8 mouse cellular contexts compared by ENCODE assay signal in genomic region chr10:71326789-71327188, GRCm38 (mm10). TPM values are rescaled to one million over a fixed set of nuclear protein-coding genes. Genes with fewer than 3 reads are reported as not detected.
DNase-seq lines count a peak whose midpoint lies in the region; ATAC-seq lines count a peak whose summit lies in the region.

No protein-coding gene starts in this region.

- no peak overlapping the region for H3K9ac ChIP-seq in forebrain, embryonic 13.5 days

- no peaks in the 10 kb centered on the region for H3K27me3 ChIP-seq in forebrain, embryonic 10.5 days (ENCODE audit: poor library complexity, severe bottlenecking)
- H3K27me3 ChIP-seq in forebrain, embryonic 13.5 days = no peaks in the 10 kb centered on the region

- no peak overlapping the region for H3K27ac ChIP-seq in forebrain, embryonic 10.5 days
- H3K27ac ChIP-seq in forebrain, embryonic 13.5 days = no peak overlapping the region

- intact Hi-C loops in heart, postnatal 10 days (cut with DNase I) = loop anchor here (1.0 kb wide), 1 partner anchor 75 kb away; no protein-coding TSS in a partner anchor

- ATAC-seq in forebrain, embryonic 13.5 days = no peak

- H3K9me3 ChIP-seq in forebrain, embryonic 10.5 days = no peaks in the 10 kb centered on the region
- H3K9me3 ChIP-seq in forebrain, embryonic 13.5 days (replicated peaks) = no peaks in the 10 kb centered on the region

- no peak overlapping the region for H3K4me2 ChIP-seq in forebrain, embryonic 13.5 days

- H3K4me3 ChIP-seq in forebrain, embryonic 10.5 days = no peak overlapping the region
- no peak overlapping the region for H3K4me3 ChIP-seq in forebrain, embryonic 13.5 days

- 21% methylated on average over 7 of the region's 7 CpGs for WGBS in forebrain, embryonic 10.5 days
- 15% methylated on average over 7 of the region's 7 CpGs for WGBS in forebrain, embryonic 13.5 days

- peaks cover 35% of the 10 kb centered on the region for H3K36me3 ChIP-seq in forebrain, embryonic 10.5 days (replicated peaks)
- H3K36me3 ChIP-seq in forebrain, embryonic 13.5 days (ENCODE audit: poor library complexity, severe bottlenecking) = peaks cover 25% of the 10 kb centered on the region

- no peaks in the 10 kb centered on the region for H3K4me1 ChIP-seq in forebrain, embryonic 10.5 days
- no peaks in the 10 kb centered on the region for H3K4me1 ChIP-seq in forebrain, embryonic 13.5 days

- peak; percentile 64 for DNase-seq in forebrain, embryonic 10.5 days (ENCODE audit: extremely low spot score, low spot score)
- peak; percentile 80 for DNase-seq in adrenal gland, postnatal 10 days
- peak; percentile 75 for DNase-seq in embryo, embryonic 9.5 days (ENCODE audit: extremely low spot score)
- DNase-seq in heart, postnatal 10 days = peak; percentile 71 to 85
- DNase-seq in left cerebral cortex, adult 11 months (ENCODE audit: low spot score) = peak; percentile 37
- peak; percentile 83 for DNase-seq in mesoderm, embryonic 11.5 days (ENCODE audit: low read depth, low spot score)
- peak; percentile 62 to 74 for DNase-seq in spleen, postnatal 10 days (ENCODE audit: low spot score in 2 of 2)

RNA-seq across cellular contexts. Expression of gene Cisd1, which starts 18.0 kb away (rescaled TPM):
- 138 TPM in 2 replicates for polyA plus RNA-seq in forebrain, embryonic 10.5 days (2016; fragmentation: Nextera tagmentation; extraction: Ambion mirVana)
- 221 and 227 TPM in 2 replicates for polyA plus RNA-seq in forebrain, embryonic 13.5 days (2015; fragmentation: Nextera tagmentation; extraction: Ambion mirVana)
- 100 to 1,000 TPM; 157 to 163 TPM for total RNA-seq in adrenal gland, postnatal 10 days (2021)
- 100 to 1,000 TPM; 236 to 244 TPM for total RNA-seq in heart, postnatal 10 days (2021)

RNA-seq across cellular contexts. Expression of gene Ipmk, which starts 20.8 kb away (rescaled TPM):
- polyA plus RNA-seq in forebrain, embryonic 10.5 days (2016; fragmentation: Nextera tagmentation; extraction: Ambion mirVana) = 21.1 TPM in 2 replicates
- 15.1 and 18.1 TPM in 2 replicates for polyA plus RNA-seq in forebrain, embryonic 13.5 days (2015; fragmentation: Nextera tagmentation; extraction: Ambion mirVana)
- total RNA-seq in adrenal gland, postnatal 10 days (2021) = 10 to 100 TPM; 17.5 to 20.5 TPM
- total RNA-seq in heart, postnatal 10 days (2021) = 10 to 100 TPM; 14.9 to 15.0 TPM

RNA-seq across cellular contexts. Expression of gene Ube2d1, which starts 41.7 kb away (rescaled TPM):
- 92.5 and 95.1 TPM in 2 replicates for polyA plus RNA-seq in forebrain, embryonic 10.5 days (2016; fragmentation: Nextera tagmentation; extraction: Ambion mirVana)
- 142 and 155 TPM in 2 replicates for polyA plus RNA-seq in forebrain, embryonic 13.5 days (2015; fragmentation: Nextera tagmentation; extraction: Ambion mirVana)
- 10 to 100 TPM; 18.9 to 27.0 TPM for total RNA-seq in adrenal gland, postnatal 10 days (2021)
- 10 to 100 TPM; 40.9 to 47.6 TPM for total RNA-seq in heart, postnatal 10 days (2021)
